Mouse (Mus musculus): Measurements from ENCODE around the gene Cnot8. TPM values are rescaled to one million over a fixed set of nuclear protein-coding genes. Genes with fewer than 3 reads are reported as not detected.
A peak's percentile ranks its signal among the peaks of the same experiment; 100 is the strongest.

Gene Cnot8
- polyA plus RNA-seq, 1 experiment from 2014 or later = 84.7 TPM

DNA sequence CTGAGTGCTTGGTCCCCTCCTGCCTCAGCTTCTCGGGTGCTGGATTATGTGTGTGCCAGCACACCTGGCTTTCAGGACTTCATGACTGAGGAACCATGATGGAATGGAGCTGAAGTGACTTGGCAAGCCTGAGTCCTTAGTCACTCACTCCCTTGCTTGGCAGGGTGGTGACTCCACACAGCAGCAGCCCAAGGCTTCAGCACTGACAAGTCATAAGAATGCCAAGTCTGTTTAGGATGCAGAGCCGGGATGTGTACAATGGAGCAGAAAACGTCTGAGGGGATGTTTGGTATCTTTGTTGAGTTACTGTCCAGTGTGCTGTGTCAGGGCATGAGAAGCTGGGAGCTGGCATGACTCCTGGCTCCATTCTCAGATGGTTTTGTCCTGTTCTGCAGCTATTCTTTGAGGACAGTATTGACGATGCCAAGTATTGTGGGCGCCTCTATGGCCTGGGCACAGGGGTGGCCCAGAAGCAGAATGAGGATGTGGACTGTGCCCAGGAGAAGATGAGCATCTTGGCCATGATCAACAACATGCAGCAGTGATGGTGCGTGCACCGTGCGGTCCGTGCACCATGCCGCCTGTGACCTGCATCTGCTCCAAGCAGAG, 13.2 kb downstream of the Cnot8 start:
- no peak for DNase-seq (ENCODE audit: low spot score)
- peaks cover 10% of the 10 kb centered on the region for H3K4me1 ChIP-seq
- H3K27me3 ChIP-seq (ENCODE audit: insufficient read depth, poor library complexity, severe bottlenecking) = no peaks in the 10 kb centered on the region
- no peak overlapping the region for H3K4me3 ChIP-seq
- H3K9me3 ChIP-seq = no peaks in the 10 kb centered on the region
- 84% methylated on average over 10 of the region's 10 CpGs for WGBS
- peaks cover 94% of the 10 kb centered on the region for H3K36me3 ChIP-seq
- no peak overlapping the region for H3K27ac ChIP-seq

GRCm38 (mm10) chr11:58120655-58121054, 16.7 kb downstream of the Cnot8 start:
- peaks cover 10% of the 10 kb centered on the region for H3K4me1 ChIP-seq
- H3K4me3 ChIP-seq = no peak overlapping the region
- H3K27me3 ChIP-seq (ENCODE audit: insufficient read depth, poor library complexity, severe bottlenecking) = no peaks in the 10 kb centered on the region
- H3K27ac ChIP-seq = no peak overlapping the region
- WGBS = 83% methylated on average over 3 of the region's 3 CpGs
- no peaks in the 10 kb centered on the region for H3K9me3 ChIP-seq
- H3K36me3 ChIP-seq = peaks cover 94% of the 10 kb centered on the region
- no peak for DNase-seq (ENCODE audit: low spot score)

DNA sequence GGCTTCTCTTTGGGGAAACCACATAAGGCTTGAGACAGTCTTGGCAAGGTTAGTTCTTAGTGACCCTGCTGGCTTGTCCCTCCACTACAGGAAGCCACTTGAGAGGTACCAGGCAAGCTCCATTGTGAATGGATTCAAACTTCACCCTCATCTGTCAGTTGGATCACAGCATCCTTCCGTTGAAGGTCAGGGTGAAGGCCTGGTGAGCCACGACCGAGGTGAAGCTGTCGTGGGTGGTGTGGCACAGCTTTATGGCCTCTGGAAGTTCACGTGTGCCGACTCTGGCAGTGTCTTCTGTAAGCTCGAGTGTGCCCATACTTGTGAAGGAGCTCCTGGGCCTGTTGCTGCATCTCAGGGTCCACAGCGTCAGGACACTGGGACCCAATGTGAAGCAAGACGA, 17.4 kb downstream of the Cnot8 start:
- DNase-seq (ENCODE audit: low spot score) = no peak
- 91% methylated on average over 9 of the region's 9 CpGs for WGBS
- H3K36me3 ChIP-seq = peaks cover 93% of the 10 kb centered on the region

DNA sequence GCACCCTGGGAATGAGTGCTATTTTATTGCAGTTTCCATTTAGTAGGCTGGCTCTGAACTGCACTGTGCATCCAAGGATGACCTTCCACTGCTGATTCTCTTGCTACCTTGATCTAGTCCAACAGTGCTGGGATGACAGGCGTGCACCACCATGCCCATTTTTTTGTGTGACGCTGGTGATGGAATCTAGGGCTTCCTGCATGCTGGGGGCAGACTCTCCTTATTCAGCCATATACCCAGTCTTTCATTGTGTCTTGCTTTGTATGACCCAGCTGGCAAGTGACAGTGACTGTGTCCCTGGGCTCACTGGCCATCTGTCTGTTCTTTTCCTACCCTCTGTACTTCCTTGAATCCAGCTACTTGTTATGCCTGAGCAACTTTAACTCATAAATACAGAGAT, 19.8 kb downstream of the Cnot8 start:
- DNase-seq (ENCODE audit: low spot score) = no peak
- H3K36me3 ChIP-seq = peaks cover 94% of the 10 kb centered on the region
- H3K4me1 ChIP-seq = peaks cover 6% of the 10 kb centered on the region; the same call in 1 of the 2 replicates
- 87% methylated on average over 2 of the region's 2 CpGs for WGBS
- H3K9me3 ChIP-seq = no peaks in the 10 kb centered on the region
- no peaks in the 10 kb centered on the region for H3K27me3 ChIP-seq (ENCODE audit: insufficient read depth, poor library complexity, severe bottlenecking)
- H3K4me3 ChIP-seq = no peak overlapping the region
- H3K27ac ChIP-seq = no peak overlapping the region

More for the DNA sequence above, 17.4 kb downstream of the Cnot8 start:
- no peak overlapping the region for H3K4me3 ChIP-seq
- H3K4me1 ChIP-seq = peaks cover 11% of the 10 kb centered on the region
- no peaks in the 10 kb centered on the region for H3K9me3 ChIP-seq
- H3K27me3 ChIP-seq (ENCODE audit: insufficient read depth, poor library complexity, severe bottlenecking) = no peaks in the 10 kb centered on the region
- no peak overlapping the region for H3K27ac ChIP-seq

- no peak overlapping the region for H3K4me3 ChIP-seq
- 61% methylated on average over 11 of the region's 11 CpGs for WGBS
- H3K27ac ChIP-seq = peak overlapping the region; percentile 42; the same call in 1 of the 2 replicates
- H3K9me3 ChIP-seq = no peaks in the 10 kb centered on the region
- peaks cover 96% of the 10 kb centered on the region for H3K36me3 ChIP-seq
- no peak for DNase-seq (ENCODE audit: low spot score)
- peaks cover 6% of the 10 kb centered on the region; the same call in 1 of the 2 replicates for H3K4me1 ChIP-seq
- no peaks in the 10 kb centered on the region for H3K27me3 ChIP-seq (ENCODE audit: insufficient read depth, poor library complexity, severe bottlenecking)
Observed at GRCm38 (mm10) chr11:58125021-58125420, 21.1 kb downstream of the Cnot8 start.

GRCm38 (mm10) chr11:58126397-58127160, 22.6 kb downstream of the Cnot8 start:
- peaks cover 6% of the 10 kb centered on the region; the same call in 1 of the 2 replicates for H3K4me1 ChIP-seq
- no peak overlapping the region for H3K4me3 ChIP-seq
- H3K36me3 ChIP-seq = peaks cover 95% of the 10 kb centered on the region
- 75% methylated on average over 7 of the region's 7 CpGs for WGBS
- H3K27ac ChIP-seq = peak overlapping the region; percentile 32
- no peak for DNase-seq (ENCODE audit: low spot score)
- no peaks in the 10 kb centered on the region for H3K27me3 ChIP-seq (ENCODE audit: insufficient read depth, poor library complexity, severe bottlenecking)
- no peaks in the 10 kb centered on the region for H3K9me3 ChIP-seq

- Histone ChIP-seq H3K27me3 (ENCODE audit: insufficient read depth, poor library complexity, severe bottlenecking) (no peaks in the 10 kb centered on the region), H3K4me1 (peaks cover 6% of the 10 kb centered on the region; the same call in 1 of the 2 replicates), H3K9me3 (no peaks in the 10 kb centered on the region), H3K27ac (no peak overlapping the region), H3K36me3 (peaks cover 97% of the 10 kb centered on the region), H3K4me3 (no peak overlapping the region)
- no peak for DNase-seq (ENCODE audit: low spot score)
- WGBS = 72% methylated on average over 2 of the region's 2 CpGs
Observed at GRCm38 (mm10) chr11:58127544-58127943, 23.6 kb downstream of the Cnot8 start.

GRCm38 (mm10) chr11:58129302-58129843, 25.4 kb downstream of the Cnot8 start:
- Histone ChIP-seq H3K27ac (no peak overlapping the region), H3K27me3 (ENCODE audit: insufficient read depth, poor library complexity, severe bottlenecking) (no peaks in the 10 kb centered on the region), H3K36me3 (peaks cover 94% of the 10 kb centered on the region), H3K9me3 (no peaks in the 10 kb centered on the region), H3K4me3 (no peak overlapping the region), H3K4me1 (peaks cover 6% of the 10 kb centered on the region; the same call in 1 of the 2 replicates)
- WGBS = 86% methylated on average over 6 of the region's 6 CpGs
- no peak for DNase-seq (ENCODE audit: low spot score)

GRCm38 (mm10) chr11:58132026-58132425, 28.1 kb downstream of the Cnot8 start:
- Histone ChIP-seq H3K4me1 (no peaks in the 10 kb centered on the region), H3K27ac (no peak overlapping the region), H3K27me3 (ENCODE audit: insufficient read depth, poor library complexity, severe bottlenecking) (no peaks in the 10 kb centered on the region), H3K4me3 (no peak overlapping the region), H3K36me3 (peaks cover 96% of the 10 kb centered on the region), H3K9me3 (no peaks in the 10 kb centered on the region)
- no peak for DNase-seq (ENCODE audit: low spot score)
- 95% methylated on average over 3 of the region's 3 CpGs for WGBS

GRCm38 (mm10) chr11:58134869-58135268, 30.9 kb downstream of the Cnot8 start:
- Histone ChIP-seq H3K27me3 (ENCODE audit: insufficient read depth, poor library complexity, severe bottlenecking) (no peaks in the 10 kb centered on the region), H3K36me3 (peaks cover 93% of the 10 kb centered on the region), H3K4me3 (no peak overlapping the region), H3K9me3 (no peaks in the 10 kb centered on the region), H3K4me1 (no peaks in the 10 kb centered on the region), H3K27ac (no peak overlapping the region)
- no peak for DNase-seq (ENCODE audit: low spot score)

GRCm38 (mm10) chr11:58135296-58135695, 31.3 kb downstream of the Cnot8 start:
- H3K4me1 ChIP-seq = no peaks in the 10 kb centered on the region
- no peaks in the 10 kb centered on the region for H3K9me3 ChIP-seq
- H3K27me3 ChIP-seq (ENCODE audit: insufficient read depth, poor library complexity, severe bottlenecking) = no peaks in the 10 kb centered on the region
- H3K36me3 ChIP-seq = peaks cover 93% of the 10 kb centered on the region
- H3K4me3 ChIP-seq = no peak overlapping the region
- H3K27ac ChIP-seq = no peak overlapping the region
- no peak for DNase-seq (ENCODE audit: low spot score)

DNA sequence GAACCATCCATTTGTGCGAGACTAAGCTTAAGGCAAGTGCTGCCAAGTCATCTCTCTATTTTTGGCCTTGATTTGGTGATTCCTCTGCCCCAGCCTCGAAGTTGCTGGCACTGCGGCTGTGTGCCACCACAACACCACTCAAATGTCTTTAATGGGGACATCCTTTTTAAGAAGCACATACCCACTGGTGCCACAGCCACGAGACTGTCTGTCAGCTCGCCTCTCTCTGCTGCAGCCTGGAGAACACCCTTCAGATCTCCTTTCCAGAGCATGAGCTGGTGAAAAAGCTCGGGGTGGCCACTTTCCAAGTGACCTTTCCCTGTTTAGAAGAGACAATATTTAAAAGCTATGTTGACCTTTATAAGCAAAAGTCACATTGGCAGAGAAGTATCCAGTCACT, 32.7 kb downstream of the Cnot8 start:
- Histone ChIP-seq H3K36me3 (peaks cover 94% of the 10 kb centered on the region), H3K4me3 (no peak overlapping the region), H3K4me1 (no peaks in the 10 kb centered on the region), H3K27ac (no peak overlapping the region), H3K9me3 (no peaks in the 10 kb centered on the region), H3K27me3 (ENCODE audit: insufficient read depth, poor library complexity, severe bottlenecking) (no peaks in the 10 kb centered on the region)
- DNase-seq (ENCODE audit: low spot score) = no peak
- WGBS = 89% methylated on average over 6 of the region's 6 CpGs

GRCm38 (mm10) chr11:58138821-58139220, 34.9 kb downstream of the Cnot8 start:
- Histone ChIP-seq H3K27ac (no peak overlapping the region), H3K27me3 (ENCODE audit: insufficient read depth, poor library complexity, severe bottlenecking) (no peaks in the 10 kb centered on the region), H3K4me3 (no peak overlapping the region), H3K4me1 (no peaks in the 10 kb centered on the region), H3K36me3 (peaks cover 93% of the 10 kb centered on the region), H3K9me3 (no peaks in the 10 kb centered on the region)
- no peak for DNase-seq (ENCODE audit: low spot score)
- WGBS = 88% methylated on average over 11 of the region's 11 CpGs

Data from heart, embryonic 10.5 days (tissue).